Mouse (Mus musculus) bone marrow, adult 2 months (tissue): ENCODE data around the gene Ptpre.

Source experiments
- CTCF ChIP-seq: fragments of 200-500 bp; IDR thresholded peaks from 2 replicates; pipeline ENCODE4 v1.5.1; 2011; ENCODE audit warnings: low read length, control low read depth; ENCODE audit not compliant: control insufficient read depth, insufficient read depth
- POLR2A ChIP-seq: fragments of 200-500 bp; IDR thresholded peaks from 2 replicates; pipeline ENCODE4 v1.6.1; 2011; ENCODE audit warnings: low read depth, mild to moderate bottlenecking, control low read depth, low read length, borderline replicate concordance; ENCODE audit not compliant: control insufficient read depth

DNA sequence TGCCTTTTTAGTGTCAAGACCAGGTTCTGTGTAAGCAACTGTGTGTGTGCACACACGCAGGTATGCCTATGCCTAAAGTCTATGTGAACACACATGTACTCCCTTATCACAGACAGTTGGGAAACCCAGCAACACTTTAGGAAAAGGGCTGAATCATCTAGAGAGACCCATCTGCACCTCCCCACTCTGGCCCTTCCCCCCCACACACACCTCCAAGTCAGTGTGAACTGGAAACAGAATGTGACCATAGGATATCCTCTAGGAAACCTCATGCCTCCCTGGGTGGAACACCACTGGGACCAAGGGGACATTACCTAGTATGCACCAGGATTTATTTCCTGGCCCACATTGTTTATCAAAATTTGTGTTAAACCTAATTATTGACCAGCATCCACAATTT, 112.0 kb downstream of the Ptpre start:
- TF ChIP-seq POLR2A (no peak), CTCF (no peak)
